In genomic region chr9:78182474-78182873, GRCm38 (mm10) we compare ENCODE assay signal across 7 mouse cellular contexts. TPM values are rescaled to one million over a fixed set of nuclear protein-coding genes. Genes with fewer than 3 reads are reported as not detected.
DNase-seq lines count a peak whose midpoint lies in the region; ATAC-seq and TF ChIP-seq lines count a peak whose summit lies in the region.
"Not testable (repeated sequence)": the region's sequence is repeated elsewhere in the genome, so short reads cannot be mapped to it uniquely, and the experiment has no call there.

Gene Gsta4 (plus strand): TSS chr9:78182774.

- TF ChIP-seq POLR2A in liver, adult 2 months (IDR thresholded peaks at IDR 0.05; ENCODE audit: extremely low read depth, insufficient read depth, low read length) = not testable (repeated sequence)

- 97% methylated on average over 4 of the region's 7 CpGs for WGBS in forebrain, embryonic 13.5 days
- 90% methylated on average over 4 of the region's 7 CpGs for WGBS in heart, embryonic 11.5 days (ENCODE audit: insufficient replicate concordance)
- WGBS in hindbrain, embryonic 14.5 days = 97% methylated on average over 4 of the region's 7 CpGs
- WGBS in liver, adult 2 months = 95% methylated on average over 4 of the region's 7 CpGs
- WGBS in midbrain, embryonic 14.5 days = 95% methylated on average over 4 of the region's 7 CpGs

- H3K79me2 ChIP-seq in liver, adult 2 months (ENCODE audit: control insufficient read depth, insufficient read depth, low read length) = not testable (repeated sequence)

- not testable (repeated sequence) for H3K27me3 ChIP-seq in forebrain, embryonic 13.5 days; heart, embryonic 11.5 days (ENCODE audit: control insufficient read depth, insufficient read depth, low read length); hindbrain, embryonic 14.5 days (ENCODE audit: control insufficient read depth, insufficient read depth, low read length); liver, adult 2 months (ENCODE audit: control insufficient read depth, insufficient read depth, low read length); midbrain, embryonic 14.5 days (ENCODE audit: control insufficient read depth, insufficient read depth, low read length)

- H3K4me2 ChIP-seq in forebrain, embryonic 13.5 days; heart, embryonic 11.5 days; hindbrain, embryonic 14.5 days (replicated peaks); midbrain, embryonic 14.5 days (ENCODE audit: low read length): not testable (repeated sequence)

- ATAC-seq in forebrain, embryonic 13.5 days; heart, embryonic 11.5 days (replicated peaks; ENCODE audit: insufficient number of reproducible peaks, low FRiP score, low TSS enrichment); hindbrain, embryonic 14.5 days (ENCODE audit: low FRiP score); midbrain, embryonic 14.5 days (ENCODE audit: low FRiP score, low TSS enrichment): not testable (repeated sequence)

- H3K9ac ChIP-seq in forebrain, embryonic 13.5 days; heart, embryonic 11.5 days (ENCODE audit: low read depth, low read length); hindbrain, embryonic 14.5 days; liver, adult 2 months (ENCODE audit: low read depth, low read length); midbrain, embryonic 14.5 days (replicated peaks; ENCODE audit: low read length): not testable (repeated sequence)

- not testable (repeated sequence) for H3K27ac ChIP-seq in forebrain, embryonic 13.5 days; heart, embryonic 11.5 days (ENCODE audit: low read depth, low read length); hindbrain, embryonic 14.5 days; liver, adult 2 months (replicated peaks; ENCODE audit: insufficient read depth, low read depth, low read length); midbrain, embryonic 14.5 days (replicated peaks; ENCODE audit: low read depth, low read length)

- not testable (repeated sequence) for DNase-seq in adrenal gland, postnatal 36 days; hindbrain, embryonic 14.5 days (ENCODE audit: low spot score); layer of hippocampus, postnatal 10 days (ENCODE audit: low spot score in 2 of 2); liver, adult 2 months (ENCODE audit: extremely low read depth, low read depth, low spot score); midbrain, embryonic 14.5 days

- H3K9me3 ChIP-seq in forebrain, embryonic 13.5 days (replicated peaks); heart, embryonic 11.5 days (replicated peaks; ENCODE audit: control insufficient read depth, low read length); hindbrain, embryonic 14.5 days (ENCODE audit: control insufficient read depth, low read length); midbrain, embryonic 14.5 days (ENCODE audit: control insufficient read depth, low read length): not testable (repeated sequence)

- H3K36me3 ChIP-seq in forebrain, embryonic 13.5 days (ENCODE audit: poor library complexity, severe bottlenecking); heart, embryonic 11.5 days (ENCODE audit: control insufficient read depth, insufficient read depth, low read length); hindbrain, embryonic 14.5 days (replicated peaks; ENCODE audit: control insufficient read depth, insufficient read depth); liver, adult 2 months (ENCODE audit: control insufficient read depth, insufficient read depth, low read length); midbrain, embryonic 14.5 days (ENCODE audit: control insufficient read depth, insufficient read depth, low read length): not testable (repeated sequence)

- H3K4me1 ChIP-seq in forebrain, embryonic 13.5 days; heart, embryonic 11.5 days (ENCODE audit: control insufficient read depth, insufficient read depth, low read length); hindbrain, embryonic 14.5 days (replicated peaks; ENCODE audit: control insufficient read depth, insufficient read depth, low read length); liver, adult 2 months (ENCODE audit: control insufficient read depth, insufficient read depth, low read length); midbrain, embryonic 14.5 days (ENCODE audit: control insufficient read depth, insufficient read depth, low read length): not testable (repeated sequence)

- not testable (repeated sequence) for TF ChIP-seq CTCF in liver, adult 2 months (IDR thresholded peaks at IDR 0.05; ENCODE audit: low read depth, low read length)

- not testable (repeated sequence) for H3K4me3 ChIP-seq in forebrain, embryonic 13.5 days; heart, embryonic 11.5 days (ENCODE audit: low read depth, low read length); hindbrain, embryonic 14.5 days (replicated peaks; ENCODE audit: low read length); liver, adult 2 months (ENCODE audit: insufficient read depth, low read depth, low read length); midbrain, embryonic 14.5 days (replicated peaks; ENCODE audit: low read depth, low read length)

RNA-seq across cellular contexts. Expression of gene Gsta4, which starts in this region (rescaled TPM):
- 10 to 100 TPM; 37.1 to 47.6 TPM for total RNA-seq in adrenal gland, postnatal 36 days (2021)
- 19.9 and 28.5 TPM in 2 replicates for polyA plus RNA-seq in forebrain, embryonic 13.5 days (2015; fragmentation: Nextera tagmentation; extraction: Ambion mirVana)
- polyA plus RNA-seq in heart, embryonic 11.5 days (2014; fragmentation: Nextera tagmentation; extraction: Ambion mirVana) = 87.5 and 88.7 TPM in 2 replicates
- 23.6 and 31.3 TPM in 2 replicates for polyA plus RNA-seq in hindbrain, embryonic 14.5 days (2014; fragmentation: Nextera tagmentation; extraction: Ambion mirVana)
- 10 to 100 TPM; 33.9 to 39.5 TPM for total RNA-seq in layer of hippocampus, postnatal 10 days (2021)
- 137 and 139 TPM in 2 replicates for total RNA-seq in liver, adult 2 months (2014; rRNA removed)
- polyA plus RNA-seq in liver, adult 2 months (2012; rRNA removed) = 45.2 and 46.5 TPM in 2 replicates
- 11.1 and 15.5 TPM in 2 replicates for polyA plus RNA-seq in midbrain, embryonic 14.5 days (2014; fragmentation: Nextera tagmentation; extraction: Ambion mirVana)
